Mouse (Mus musculus) neural tube, embryonic 12.5 days (tissue): ENCODE results near the gene Adh5. TPM values are rescaled to one million over a fixed set of nuclear protein-coding genes. Genes with fewer than 3 reads are reported as not detected.
A peak's percentile ranks its signal among the peaks of the same experiment; 100 is the strongest.

Experiments used
- ATAC-seq: fragments of 200-750 bp; cut with Nextera tagmentation; 2 replicates; pipeline ENCODE4 v1.8.0; 2017; ENCODE audit warnings: low read depth, mild to moderate bottlenecking, moderate TSS enrichment, moderate library complexity; ENCODE audit not compliant: low FRiP score
- H3K27ac ChIP-seq: fragments of 300-500 bp; sonication (generic); 2 replicates; pipeline ENCODE4 v1.5.1; 2016
- H3K27me3 ChIP-seq: fragments of 300-500 bp; sonication (generic); replicated peaks from 2 replicates; pipeline ENCODE4 v1.6.1; 2016; ENCODE audit warnings: mild to moderate bottlenecking
- H3K36me3 ChIP-seq: fragments of 300-500 bp; sonication (generic); 2 replicates; pipeline ENCODE4 v1.6.1; 2016; ENCODE audit warnings: mild to moderate bottlenecking
- H3K4me1 ChIP-seq: fragments of 300-500 bp; sonication (generic); 2 replicates; pipeline ENCODE4 v1.6.1; 2016
- H3K4me2 ChIP-seq: fragments of 300-500 bp; sonication (generic); replicated peaks from 2 replicates; pipeline ENCODE4 v1.6.1; 2016; ENCODE audit warnings: mild to moderate bottlenecking
- H3K4me3 ChIP-seq: fragments of 300-500 bp; sonication (generic); 2 replicates; pipeline ENCODE4 v1.5.1; 2016
- H3K9ac ChIP-seq: fragments of 300-500 bp; sonication (generic); 2 replicates; pipeline ENCODE4 v1.6.1; 2016; ENCODE audit warnings: mild to moderate bottlenecking
- H3K9me3 ChIP-seq: fragments of 300-500 bp; sonication (generic); 2 replicates; pipeline ENCODE4 v1.6.1; 2016; ENCODE audit warnings: mild to moderate bottlenecking
- WGBS: fragments of 180-500 bp; shearing (Covaris S2); methylation state at CpG from one replicate; pipeline ENCODE4 v1.1.7; 2016; 5-methylcytosine and 5-hydroxymethylcytosine counted together
- polyA plus RNA-seq: library from polyadenylated mRNA; unstranded; fragments of >200 nt; fragmentation: Nextera tagmentation; extraction: Ambion mirVana; gene quantifications from 2 replicates; pipeline ENCODE4 v1.2.1, GENCODE M21; 2016

Gene Adh5
- polyA plus RNA-seq, 1 experiment from 2014 or later = 231 TPM

GRCm38 (mm10) chr3:138430360-138430976 is 12.4 kb upstream of the Adh5 start:
- no peaks in the 10 kb centered on the region for H3K9me3 ChIP-seq
- no peaks in the 10 kb centered on the region for H3K27me3 ChIP-seq
- no peak overlapping the region for H3K4me2 ChIP-seq
- H3K4me3 ChIP-seq = no peak overlapping the region
- H3K9ac ChIP-seq = no peak overlapping the region
- H3K4me1 ChIP-seq = no peaks in the 10 kb centered on the region
- H3K36me3 ChIP-seq = no peaks in the 10 kb centered on the region
- WGBS = 87% methylated on average over 6 of the region's 6 CpGs
- no peak for ATAC-seq
- no peak overlapping the region for H3K27ac ChIP-seq

GRCm38 (mm10) chr3:138431835-138432234 is 11.1 kb upstream of the Adh5 start:
- Histone ChIP-seq H3K27me3 (no peaks in the 10 kb centered on the region), H3K4me2 (no peak overlapping the region), H3K4me1 (no peaks in the 10 kb centered on the region), H3K27ac (no peak overlapping the region), H3K9ac (no peak overlapping the region), H3K9me3 (no peaks in the 10 kb centered on the region), H3K4me3 (no peak overlapping the region), H3K36me3 (no peaks in the 10 kb centered on the region)
- no peak; the same call in 1 of the 2 replicates for ATAC-seq
- 78% methylated on average over 2 of the region's 2 CpGs for WGBS

- H3K9ac ChIP-seq = no peak overlapping the region
- no peak overlapping the region for H3K27ac ChIP-seq
- no peak overlapping the region for H3K4me2 ChIP-seq
- H3K36me3 ChIP-seq = no peaks in the 10 kb centered on the region
- peaks cover under 1% of the 10 kb centered on the region; the same call in 1 of the 2 replicates for H3K4me1 ChIP-seq
- ATAC-seq = no peak
- 85% methylated on average over 3 of the region's 3 CpGs for WGBS
- no peaks in the 10 kb centered on the region for H3K27me3 ChIP-seq
- H3K4me3 ChIP-seq = no peak overlapping the region
- H3K9me3 ChIP-seq = no peaks in the 10 kb centered on the region
Observed at GRCm38 (mm10) chr3:138438716-138439115, 4.2 kb upstream of the Adh5 start.

- H3K4me3 ChIP-seq = peak overlapping the region; percentile 78
- no peaks in the 10 kb centered on the region for H3K9me3 ChIP-seq
- WGBS = under 1% methylated on average over 9 of the region's 9 CpGs
- peak overlapping the region; percentile 78 for H3K9ac ChIP-seq
- no peaks in the 10 kb centered on the region for H3K27me3 ChIP-seq
- peaks cover 21% of the 10 kb centered on the region for H3K36me3 ChIP-seq
- H3K4me1 ChIP-seq = peaks cover 6% of the 10 kb centered on the region; the same call in 1 of the 2 replicates
- peak overlapping the region; percentile 81 for H3K4me2 ChIP-seq
- ATAC-seq = peak; percentile 33
- H3K27ac ChIP-seq = no peak overlapping the region
Observed at GRCm38 (mm10) chr3:138442203-138442602, 690 bp upstream of the Adh5 start.

GRCm38 (mm10) chr3:138443465-138443771 is 525 bp downstream of the Adh5 start:
- peak overlapping the region; percentile 81 for H3K4me2 ChIP-seq
- no peak for ATAC-seq
- 4% methylated on average over 9 of the region's 9 CpGs for WGBS
- H3K4me3 ChIP-seq = peak overlapping the region; percentile 78
- peak overlapping the region; percentile 70; the same call in 1 of the 2 replicates for H3K27ac ChIP-seq
- H3K9ac ChIP-seq = peak overlapping the region; percentile 78
- peaks cover 31% of the 10 kb centered on the region for H3K36me3 ChIP-seq
- H3K9me3 ChIP-seq = no peaks in the 10 kb centered on the region
- no peaks in the 10 kb centered on the region for H3K27me3 ChIP-seq
- peaks cover 6% of the 10 kb centered on the region; the same call in 1 of the 2 replicates for H3K4me1 ChIP-seq

- Histone ChIP-seq H3K36me3 (peaks cover 76% of the 10 kb centered on the region), H3K27ac (no peak overlapping the region), H3K27me3 (no peaks in the 10 kb centered on the region), H3K9ac (no peak overlapping the region), H3K9me3 (no peaks in the 10 kb centered on the region), H3K4me1 (peaks cover 6% of the 10 kb centered on the region; the same call in 1 of the 2 replicates), H3K4me2 (no peak overlapping the region), H3K4me3 (no peak overlapping the region)
- WGBS = 75% methylated on average over 12 of the region's 12 CpGs
- ATAC-seq = no peak
Observed at GRCm38 (mm10) chr3:138448077-138448860, 5.4 kb downstream of the Adh5 start.

- no peak for ATAC-seq
- Histone ChIP-seq H3K4me3 (no peak overlapping the region), H3K9ac (no peak overlapping the region), H3K27ac (no peak overlapping the region), H3K36me3 (peaks cover 85% of the 10 kb centered on the region), H3K4me1 (no peaks in the 10 kb centered on the region), H3K9me3 (no peaks in the 10 kb centered on the region), H3K27me3 (no peaks in the 10 kb centered on the region), H3K4me2 (no peak overlapping the region)
- WGBS = 88% methylated on average over 10 of the region's 10 CpGs
Observed at GRCm38 (mm10) chr3:138452169-138452568, 9.3 kb downstream of the Adh5 start.

GRCm38 (mm10) chr3:138454234-138454633 is 11.3 kb downstream of the Adh5 start:
- Histone ChIP-seq H3K4me3 (no peak overlapping the region), H3K27me3 (no peaks in the 10 kb centered on the region), H3K27ac (no peak overlapping the region), H3K4me1 (no peaks in the 10 kb centered on the region), H3K4me2 (no peak overlapping the region), H3K36me3 (peaks cover 87% of the 10 kb centered on the region), H3K9ac (no peak overlapping the region), H3K9me3 (no peaks in the 10 kb centered on the region)
- WGBS = 95% methylated on average over 1 of the region's 1 CpGs
- no peak for ATAC-seq

GRCm38 (mm10) chr3:138454711-138455435 is 12.0 kb downstream of the Adh5 start:
- no peak overlapping the region for H3K9ac ChIP-seq
- ATAC-seq = no peak
- no peak overlapping the region for H3K4me3 ChIP-seq
- H3K4me2 ChIP-seq = no peak overlapping the region
- no peaks in the 10 kb centered on the region for H3K4me1 ChIP-seq
- peaks cover 88% of the 10 kb centered on the region for H3K36me3 ChIP-seq
- no peaks in the 10 kb centered on the region for H3K9me3 ChIP-seq
- no peak overlapping the region for H3K27ac ChIP-seq
- no peaks in the 10 kb centered on the region for H3K27me3 ChIP-seq
- WGBS = 91% methylated on average over 13 of the region's 13 CpGs

GRCm38 (mm10) chr3:138458441-138458840 is 15.5 kb downstream of the Adh5 start:
- Histone ChIP-seq H3K4me2 (no peak overlapping the region), H3K27ac (no peak overlapping the region), H3K9ac (no peak overlapping the region), H3K36me3 (peaks cover 81% of the 10 kb centered on the region), H3K9me3 (no peaks in the 10 kb centered on the region), H3K4me3 (no peak overlapping the region), H3K4me1 (no peaks in the 10 kb centered on the region), H3K27me3 (no peaks in the 10 kb centered on the region)
- WGBS = 98% methylated on average over 3 of the region's 3 CpGs
- ATAC-seq = no peak

GRCm38 (mm10) chr3:138460260-138460659 is 17.4 kb downstream of the Adh5 start:
- Histone ChIP-seq H3K4me1 (no peaks in the 10 kb centered on the region), H3K9me3 (no peaks in the 10 kb centered on the region), H3K9ac (no peak overlapping the region), H3K4me3 (no peak overlapping the region), H3K4me2 (no peak overlapping the region), H3K27ac (no peak overlapping the region), H3K36me3 (peaks cover 79% of the 10 kb centered on the region), H3K27me3 (no peaks in the 10 kb centered on the region)
- ATAC-seq = no peak
- WGBS = 84% methylated on average over 13 of the region's 13 CpGs

GRCm38 (mm10) chr3:138461832-138462231 is 18.9 kb downstream of the Adh5 start:
- Histone ChIP-seq H3K4me3 (no peak overlapping the region), H3K4me2 (no peak overlapping the region), H3K36me3 (peaks cover 80% of the 10 kb centered on the region), H3K9me3 (no peaks in the 10 kb centered on the region), H3K9ac (no peak overlapping the region), H3K4me1 (no peaks in the 10 kb centered on the region), H3K27ac (no peak overlapping the region), H3K27me3 (no peaks in the 10 kb centered on the region)
- no peak for ATAC-seq
- 85% methylated on average over 3 of the region's 3 CpGs for WGBS
